ENCODE assay signal across 21 mouse cellular contexts in the genomic region with DNA sequence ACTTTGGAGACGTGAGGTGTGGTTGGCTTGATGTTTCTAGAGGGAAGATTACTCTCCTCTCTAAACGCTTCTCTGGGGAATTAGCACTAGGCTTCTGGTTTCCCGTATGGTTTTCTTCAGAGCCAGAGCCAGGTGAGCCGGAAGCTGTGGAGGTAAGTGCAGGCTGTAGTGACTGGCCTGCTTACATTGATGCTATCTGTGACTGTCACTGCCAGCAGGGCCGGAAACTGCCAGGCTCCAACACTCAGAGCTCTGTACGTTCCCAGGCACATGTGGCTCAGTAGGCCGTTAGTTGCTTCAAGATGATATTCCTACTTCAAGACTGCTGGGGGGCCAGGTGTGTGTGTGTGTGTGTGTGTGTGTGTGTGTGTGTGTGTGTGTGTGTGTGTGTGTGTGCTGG. TPM values are rescaled to one million over a fixed set of nuclear protein-coding genes. Genes with fewer than 3 reads are reported as not detected.
DNase-seq lines count a peak whose midpoint lies in the region; ATAC-seq and TF ChIP-seq lines count a peak whose summit lies in the region.
"Had no signal": no experiment of that assay in that cellular context is flagged by ENCODE, and none has a peak within 500 bp of the region (broad histone marks: within the 10 kb centered on the region; RNA-seq: fewer than 3 reads in every experiment).

No protein-coding gene starts in this region.

- ATAC-seq in kidney, postnatal 0 days (replicated peaks; ENCODE audit: low FRiP score, low read depth), result no peak
- ATAC-seq in erythroblast, adult 5-6 weeks (replicated peaks; ENCODE audit: low FRiP score, poor library complexity, severe bottlenecking), result no peak
- ATAC-seq: forebrain, embryonic 15.5 days; midbrain, embryonic 16.5 days had no signal

- H3K9me3 ChIP-seq in heart, embryonic 10.5 days, result no peaks in the 10 kb centered on the region
- no peaks in the 10 kb centered on the region for H3K9me3 ChIP-seq in kidney, postnatal 0 days (replicated peaks; ENCODE audit: low read length)
- no peaks in the 10 kb centered on the region for H3K9me3 ChIP-seq in ES-Bruce4 (replicated peaks; ENCODE audit: control insufficient read depth, insufficient read depth, low read length, poor library complexity, severe bottlenecking)
- H3K9me3 ChIP-seq: forebrain, embryonic 15.5 days; G1E; hindbrain, embryonic 13.5 days; liver, embryonic 15.5 days; megakaryocyte, embryonic 14.5 days had no signal

- H3K4me1 ChIP-seq in heart, embryonic 10.5 days, result peaks cover 54% of the 10 kb centered on the region
- H3K4me1 ChIP-seq in kidney, postnatal 0 days (replicated peaks; ENCODE audit: insufficient read depth, low read length), result peaks cover 23% of the 10 kb centered on the region
- peaks cover 19% of the 10 kb centered on the region for H3K4me1 ChIP-seq in ES-Bruce4 (ENCODE audit: control insufficient read depth, insufficient read depth, low read length)

- no peak overlapping the region for H3K4me3 ChIP-seq in heart, embryonic 10.5 days
- no peak overlapping the region for H3K4me3 ChIP-seq in kidney, postnatal 0 days (replicated peaks; ENCODE audit: low read depth, low read length)
- no peak overlapping the region for H3K4me3 ChIP-seq in ES-Bruce4 (ENCODE audit: low read depth, low read length)
- H3K4me3 ChIP-seq: forebrain, embryonic 15.5 days; hindbrain, embryonic 13.5 days; liver, embryonic 15.5 days; megakaryocyte, embryonic 14.5 days had no signal

- WGBS in heart, embryonic 10.5 days, result 71% methylated on average over 7 of the region's 7 CpGs
- 73% methylated on average over 7 of the region's 7 CpGs for WGBS in kidney, postnatal 0 days

- DNase-seq in heart, embryonic 10.5 days (ENCODE audit: low spot score), result no peak
- no peak for DNase-seq in heart, postnatal 4 days
- DNase-seq in kidney, postnatal 0 days (ENCODE audit: low spot score), result no peak
- DNase-seq in kidney, postnatal 14 days, result no peak
- DNase-seq in thymus, postnatal 10 days (ENCODE audit: low spot score in 2 of 2), result peak; percentile 27 to 39
- DNase-seq: adrenal gland, postnatal 14 days; cerebellum, postnatal 10 days; gastrocnemius, postnatal 14 days; kidney, adult 11 months; kidney, postnatal 4 days; left cerebral cortex, postnatal 4 days; lung, postnatal 10 days; right cerebral cortex, postnatal 25 days had no signal

- H3K27me3 ChIP-seq in heart, embryonic 10.5 days (ENCODE audit: insufficient read depth, poor library complexity, severe bottlenecking), result no peaks in the 10 kb centered on the region
- H3K27me3 ChIP-seq in kidney, postnatal 0 days (ENCODE audit: insufficient read depth, low read length), result no peaks in the 10 kb centered on the region
- H3K27me3 ChIP-seq in ES-Bruce4 (ENCODE audit: control insufficient read depth, insufficient read depth, low read length, poor library complexity, severe bottlenecking), result no peaks in the 10 kb centered on the region
- H3K27me3 ChIP-seq: forebrain, embryonic 15.5 days; hindbrain, embryonic 13.5 days; liver, embryonic 15.5 days; megakaryocyte, embryonic 14.5 days had no signal

- no peak overlapping the region for H3K4me2 ChIP-seq in kidney, postnatal 0 days (ENCODE audit: low read length)
- H3K4me2 ChIP-seq: forebrain, embryonic 15.5 days; hindbrain, embryonic 13.5 days; liver, embryonic 15.5 days had no signal

- peak overlapping the region; percentile 89; the same call in 1 of the 2 replicates for H3K27ac ChIP-seq in heart, embryonic 10.5 days
- H3K27ac ChIP-seq in kidney, postnatal 0 days, result peak overlapping the region; percentile 2; the same call in 1 of the 2 replicates
- H3K27ac ChIP-seq in ES-Bruce4 (ENCODE audit: insufficient read depth, low read length), result peak overlapping the region; percentile 41; the same call in 1 of the 2 replicates
- H3K27ac ChIP-seq: forebrain, embryonic 15.5 days; hindbrain, embryonic 13.5 days had no signal

- no peak overlapping the region for H3K9ac ChIP-seq in kidney, postnatal 0 days (ENCODE audit: low read depth, low read length)
- H3K9ac ChIP-seq in ES-Bruce4 (ENCODE audit: low read depth, poor library complexity, severe bottlenecking), result no peak overlapping the region
- H3K9ac ChIP-seq: forebrain, embryonic 15.5 days; hindbrain, embryonic 13.5 days; liver, embryonic 15.5 days had no signal

- no peak for TF ChIP-seq EP300 in ES-Bruce4 (IDR thresholded peaks at IDR 0.05; ENCODE audit: insufficient read depth, low read depth, low read length)

- TF ChIP-seq POLR2A in ES-Bruce4 (IDR thresholded peaks at IDR 0.05; ENCODE audit: insufficient read depth, low read length), result no peak

- H3K36me3 ChIP-seq in heart, embryonic 10.5 days, result peaks cover 28% of the 10 kb centered on the region; the same call in 1 of the 2 replicates
- 0 out of 2 replicates have a peak, but pooled peaks cover 5% of the 10 kb centered on the region for H3K36me3 ChIP-seq in kidney, postnatal 0 days (ENCODE audit: insufficient read depth, low read length)
- H3K36me3 ChIP-seq in ES-Bruce4 (ENCODE audit: control insufficient read depth, insufficient read depth, low read length, poor library complexity, severe bottlenecking), result no peaks in the 10 kb centered on the region
- H3K36me3 ChIP-seq: forebrain, embryonic 15.5 days; liver, embryonic 15.5 days had no signal

- TF ChIP-seq CTCF in kidney, postnatal 0 days (IDR thresholded peaks at IDR 0.05; ENCODE audit: low read depth), result no peak
- TF ChIP-seq CTCF in ES-Bruce4 (IDR thresholded peaks at IDR 0.05; ENCODE audit: low read depth, low read length), result no peak

RNA-seq across cellular contexts. Expression of gene Dusp1, which starts 32.2 kb away (rescaled TPM):
- 28.8 and 31.5 TPM in 2 replicates for polyA plus RNA-seq in heart, embryonic 10.5 days (2016; fragmentation: Nextera tagmentation; extraction: Ambion mirVana)
- 10 to 100 TPM; 66.9 to 69.5 TPM for total RNA-seq in heart, postnatal 4 days (2021)
- 28.3 and 31.5 TPM in 2 replicates for polyA plus RNA-seq in kidney, postnatal 0 days (2015; fragmentation: Nextera tagmentation; extraction: Ambion mirVana)
- 58.4 and 64.9 TPM in 2 replicates for polyA plus RNA-seq in ES-Bruce4 (2011; ENCODE audit: insufficient read depth, insufficient read length, low read depth, missing spikeins)
- total RNA-seq in erythroblast, adult 5-6 weeks (2015; ENCODE audit: low replicate concordance), result 54.8 and 66.0 TPM in 2 replicates
- 9.5 and 13.1 TPM in 2 replicates for total RNA-seq in erythroblast, adult 5-6 weeks (2017; ENCODE audit: low replicate concordance)

RNA-seq across cellular contexts. Expression of gene Ergic1, which starts 32.9 kb away (rescaled TPM):
- 130 and 150 TPM in 2 replicates for polyA plus RNA-seq in heart, embryonic 10.5 days (2016; fragmentation: Nextera tagmentation; extraction: Ambion mirVana)
- total RNA-seq in heart, postnatal 4 days (2021), result 100 to 1,000 TPM; 109 to 115 TPM
- polyA plus RNA-seq in kidney, postnatal 0 days (2015; fragmentation: Nextera tagmentation; extraction: Ambion mirVana), result 103 and 107 TPM in 2 replicates
- polyA plus RNA-seq in ES-Bruce4 (2011; ENCODE audit: insufficient read depth, insufficient read length, low read depth, missing spikeins), result 166 and 167 TPM in 2 replicates
- 23.4 and 26.1 TPM in 2 replicates for total RNA-seq in erythroblast, adult 5-6 weeks (2015; ENCODE audit: low replicate concordance)
- total RNA-seq in erythroblast, adult 5-6 weeks (2017; ENCODE audit: low replicate concordance), result 2.1 and 10.3 TPM in 2 replicates

Comparison
In these comparisons a context has a peak if more than half of its experiments do, and no peak if none do; other contexts are left out.
1. DNase-seq: peak in thymus, postnatal 10 days (2 of 2); none in heart, embryonic 10.5 days (single experiment), heart, postnatal 4 days (single experiment), kidney, postnatal 0 days (single experiment) and kidney, postnatal 14 days (single experiment).
2. H3K27ac ChIP-seq: peak in every context shown above with its lines; median percentile 89 in heart, embryonic 10.5 days; 41 in ES-Bruce4; 2 in kidney, postnatal 0 days.